In the genomic region with DNA sequence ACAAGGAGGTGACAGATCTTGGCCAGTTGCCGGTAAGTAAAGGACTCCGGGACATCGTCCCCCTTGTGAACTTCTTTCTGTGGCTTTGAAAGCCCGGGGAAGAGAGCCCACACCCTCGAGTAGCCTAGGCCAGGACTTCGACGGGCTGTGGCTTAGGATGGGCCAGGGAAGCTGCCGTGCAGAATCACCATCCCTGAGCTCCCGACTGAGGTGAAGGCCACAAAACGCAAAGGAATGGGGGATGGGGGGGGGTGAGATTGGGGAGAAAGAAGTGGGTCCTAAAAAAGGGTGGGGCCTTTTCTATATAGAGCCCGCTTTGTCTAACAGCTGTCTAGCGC, we compare ENCODE assay signal across 8 mouse cellular contexts. TPM values are rescaled to one million over a fixed set of nuclear protein-coding genes. Genes with fewer than 3 reads are reported as not detected.
DNase-seq lines count a peak whose midpoint lies in the region; ATAC-seq lines count a peak whose summit lies in the region.
"Had no signal": no experiment of that assay in that cellular context is flagged by ENCODE, and none has a peak within 500 bp of the region (broad histone marks: within the 10 kb centered on the region; RNA-seq: fewer than 3 reads in every experiment).

No protein-coding gene starts in this region.

- no peaks in the 10 kb centered on the region for H3K9me3 ChIP-seq in neural tube, embryonic 11.5 days (ENCODE audit: control insufficient read depth, low read length)
- no peaks in the 10 kb centered on the region for H3K9me3 ChIP-seq in heart, embryonic 16.5 days (replicated peaks; ENCODE audit: control insufficient read depth, low read length)
- H3K9me3 ChIP-seq in liver, embryonic 13.5 days (replicated peaks): no peaks in the 10 kb centered on the region

- H3K36me3 ChIP-seq in neural tube, embryonic 11.5 days (ENCODE audit: control insufficient read depth, insufficient read depth, low read length): no peaks in the 10 kb centered on the region
- no peaks in the 10 kb centered on the region for H3K36me3 ChIP-seq in heart, embryonic 16.5 days (ENCODE audit: control insufficient read depth, insufficient read depth)
- H3K36me3 ChIP-seq in liver, embryonic 13.5 days: no peaks in the 10 kb centered on the region

- peak overlapping the region; percentile 70 for H3K4me2 ChIP-seq in neural tube, embryonic 11.5 days (ENCODE audit: low read depth)
- peak overlapping the region; percentile 74 for H3K4me2 ChIP-seq in heart, embryonic 16.5 days (ENCODE audit: low read depth, low read length)
- peak overlapping the region; percentile 51 for H3K4me2 ChIP-seq in liver, embryonic 13.5 days

- no peak for DNase-seq in neural tube, embryonic 11.5 days (ENCODE audit: low spot score)
- DNase-seq in neural tube, embryonic 10.5 days (ENCODE audit: extremely low spot score, low spot score): no peak
- DNase-seq in liver, embryonic 13.5 days: no peak
- peak; percentile 3 for DNase-seq in testis, postnatal 14 days (ENCODE audit: low spot score)
- DNase-seq in ovary, postnatal 14 days (ENCODE audit: low spot score): no peak
- no peak for DNase-seq in ovary, postnatal 36 days (ENCODE audit: low spot score)
- DNase-seq: cerebellum, adult 2 months had no signal

- peak overlapping the region; percentile 42 for H3K4me3 ChIP-seq in neural tube, embryonic 11.5 days (ENCODE audit: low read depth, low read length)
- peak overlapping the region; percentile 57 for H3K4me3 ChIP-seq in heart, embryonic 16.5 days (ENCODE audit: low read length)
- peak overlapping the region; percentile 28 for H3K4me3 ChIP-seq in liver, embryonic 13.5 days (replicated peaks)

- ATAC-seq in neural tube, embryonic 11.5 days (ENCODE audit: insufficient read depth, low FRiP score, low TSS enrichment): no peak
- ATAC-seq in heart, embryonic 16.5 days (replicated peaks; ENCODE audit: extremely low read depth, insufficient read depth, low FRiP score): no peak
- no peak for ATAC-seq in liver, embryonic 13.5 days (ENCODE audit: low read depth)

- no peak overlapping the region for H3K27ac ChIP-seq in neural tube, embryonic 11.5 days (ENCODE audit: low read depth, low read length)
- peak overlapping the region; percentile 62 for H3K27ac ChIP-seq in heart, embryonic 16.5 days (ENCODE audit: low read length)
- no peak overlapping the region for H3K27ac ChIP-seq in liver, embryonic 13.5 days

- H3K4me1 ChIP-seq in neural tube, embryonic 11.5 days (ENCODE audit: control insufficient read depth, insufficient read depth, low read length): no peaks in the 10 kb centered on the region
- H3K4me1 ChIP-seq in heart, embryonic 16.5 days (ENCODE audit: control insufficient read depth, insufficient read depth, low read length): no peaks in the 10 kb centered on the region
- H3K4me1 ChIP-seq in liver, embryonic 13.5 days (replicated peaks): no peaks in the 10 kb centered on the region

- WGBS in neural tube, embryonic 11.5 days: 32% methylated on average over 12 of the region's 12 CpGs
- WGBS in heart, embryonic 16.5 days: 27% methylated on average over 12 of the region's 12 CpGs
- WGBS in liver, embryonic 13.5 days (ENCODE audit: insufficient replicate concordance): 32% methylated on average over 12 of the region's 12 CpGs

- no peak overlapping the region for H3K9ac ChIP-seq in neural tube, embryonic 11.5 days (ENCODE audit: low read length)
- peak overlapping the region; percentile 66 for H3K9ac ChIP-seq in heart, embryonic 16.5 days (ENCODE audit: low read length)
- H3K9ac ChIP-seq in liver, embryonic 13.5 days: no peak overlapping the region

- H3K27me3 ChIP-seq in neural tube, embryonic 11.5 days (ENCODE audit: control insufficient read depth, insufficient read depth, low read length): peaks cover 8% of the 10 kb centered on the region; the same call in 1 of the 2 replicates
- H3K27me3 ChIP-seq in heart, embryonic 16.5 days (ENCODE audit: control insufficient read depth, insufficient read depth, low read length): no peaks in the 10 kb centered on the region
- peaks cover 18% of the 10 kb centered on the region for H3K27me3 ChIP-seq in liver, embryonic 13.5 days

RNA-seq across cellular contexts. Expression of a gene that starts 0.5 kb away (rescaled TPM):
- polyA plus RNA-seq in neural tube, embryonic 11.5 days (2014; fragmentation: Nextera tagmentation; extraction: Ambion mirVana): 6.6 and 7.8 TPM in 2 replicates
- 24.0 and 27.5 TPM in 2 replicates for polyA plus RNA-seq in heart, embryonic 16.5 days (2015; fragmentation: Nextera tagmentation; extraction: Ambion mirVana)
- 5.4 and 5.5 TPM in 2 replicates for polyA plus RNA-seq in liver, embryonic 13.5 days (2015; fragmentation: Nextera tagmentation; extraction: Ambion mirVana)
